Mouse (Mus musculus) inflammation-experienced regulatory T-cells, adult 6 months (primary cell): ENCODE data around the gene Nutm2. TPM values are rescaled to one million over a fixed set of nuclear protein-coding genes. Genes with fewer than 3 reads are reported as not detected.
"Not testable (repeated sequence)": the region's sequence is repeated elsewhere in the genome, so short reads cannot be mapped to it uniquely, and the experiment has no call there.

Experiments used
- ATAC-seq: one replicate; pipeline ENCODE4 v1.8.0; 2017
- polyA plus RNA-seq, 3 experiments: library from polyadenylated mRNA; unstranded; fragments of 100-300 nt; shearing (Covaris generic); gene quantifications; one replicate each; pipeline ENCODE4 v1.2.1; 2017

Nutm2 gene
- not detected for polyA plus RNA-seq

DNA sequence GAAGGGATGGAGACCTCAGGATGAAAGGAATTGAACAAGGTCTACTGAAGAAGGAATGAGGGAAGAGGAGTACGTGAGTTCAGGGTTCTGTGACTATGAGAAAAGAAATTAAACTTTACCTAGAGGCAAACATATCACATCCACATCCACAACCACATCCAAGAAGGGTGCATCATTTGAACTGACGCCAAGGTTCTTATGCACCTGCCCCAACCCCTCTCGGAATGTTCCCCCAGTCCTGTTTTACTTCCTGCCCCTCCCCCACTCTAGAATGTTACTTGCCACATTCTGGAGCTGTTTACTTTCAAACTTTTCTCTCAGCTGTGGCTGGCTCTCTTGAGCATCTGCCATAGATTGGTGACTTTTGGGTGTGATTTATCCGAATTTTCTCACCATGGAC lies at the start of gene Nutm2:
TSS of gene Nutm2 (plus strand) at position 301 of the 400 bp plus-strand sequence.
- no peak for ATAC-seq

DNA sequence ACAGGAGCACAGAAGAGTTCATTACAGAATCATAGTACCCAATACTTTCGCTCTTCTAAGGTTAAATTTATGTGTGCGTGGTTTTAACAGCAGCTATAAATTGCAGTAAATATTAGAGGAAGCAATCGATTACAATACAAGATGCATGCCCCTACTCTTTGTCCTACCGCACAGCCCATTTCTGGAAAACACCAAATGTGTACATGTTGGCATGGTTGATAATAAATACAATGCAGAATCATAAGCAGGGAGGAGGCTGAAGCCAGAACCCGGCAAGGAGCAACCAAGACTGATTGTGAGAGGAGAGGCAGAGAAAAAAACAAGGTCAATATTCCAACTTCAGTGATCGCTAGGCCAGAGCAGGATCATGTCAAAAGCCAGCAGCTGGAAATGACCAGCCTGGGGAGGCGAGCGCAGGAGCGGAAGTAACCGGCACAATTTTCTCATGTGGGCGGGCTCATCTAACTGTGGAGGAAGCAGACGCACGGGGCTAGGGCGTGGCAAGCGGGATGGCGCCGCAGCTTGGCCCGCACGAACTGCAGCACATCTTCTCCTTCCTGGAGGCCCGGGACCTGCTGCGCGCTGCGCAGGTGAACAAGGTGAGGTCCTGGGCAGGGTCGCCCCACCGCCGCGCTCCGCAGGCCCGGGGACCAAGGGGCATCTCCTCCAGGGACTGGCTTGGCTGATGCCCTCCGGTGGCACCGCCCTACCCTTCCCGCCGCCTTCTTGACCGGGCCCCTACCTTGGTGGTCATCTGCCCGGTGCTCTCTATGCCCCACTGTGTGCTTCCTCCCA lies 49.5 kb upstream of the Nutm2 start, which contains the start of gene Fbxw17:
TSS of gene Fbxw17 (plus strand) at position 476 of the 795 bp plus-strand sequence.
- peak; percentile 94 for ATAC-seq

DNA sequence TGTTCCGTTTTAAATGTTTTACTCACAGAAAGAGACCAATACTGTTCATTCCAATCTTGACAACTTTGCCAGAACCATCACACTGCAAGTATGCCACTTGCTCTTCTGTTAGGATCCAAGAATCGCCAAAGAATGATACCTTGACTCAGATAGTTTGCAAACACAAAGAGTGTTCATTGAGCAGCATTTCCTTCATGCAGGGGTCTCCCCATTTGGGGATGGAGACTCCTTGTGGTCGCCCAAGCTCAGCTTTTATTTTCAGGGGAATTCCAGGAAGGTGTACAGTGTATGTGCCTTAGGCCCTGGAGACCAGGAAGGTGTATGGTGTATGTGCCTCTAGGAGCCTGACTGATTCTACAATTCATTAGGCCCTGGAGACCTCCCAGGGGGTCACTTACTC lies 48.7 kb upstream of the Nutm2 start:
- no peak for ATAC-seq

DNA sequence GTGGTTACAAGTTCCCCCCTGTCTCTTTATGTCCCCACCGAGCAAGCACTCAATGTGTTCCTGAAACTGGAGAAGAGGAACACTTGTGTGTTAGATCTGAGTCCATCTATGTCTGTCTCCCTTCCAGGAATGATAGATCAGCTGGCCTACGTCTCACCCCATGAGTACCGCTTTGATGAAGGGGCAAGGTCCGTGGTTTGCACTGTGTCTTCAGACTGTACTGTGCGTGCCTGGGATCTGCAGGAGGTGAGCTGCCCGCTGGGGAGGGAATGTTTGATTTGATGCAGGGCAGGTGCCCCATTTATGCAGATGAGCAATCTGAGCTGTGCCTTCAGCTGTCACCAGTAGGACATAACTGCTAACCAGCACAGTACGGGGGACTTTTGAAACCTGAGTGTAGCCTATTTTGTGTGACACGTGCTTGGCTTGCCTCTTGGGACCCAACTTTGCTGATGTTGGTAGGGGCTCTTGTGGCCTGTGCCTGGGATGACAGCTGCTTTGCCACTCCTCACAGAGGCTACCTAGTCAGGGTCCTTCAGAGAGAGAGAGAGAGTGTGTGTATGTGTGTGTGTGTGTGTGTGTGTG lies 43.4 kb upstream of the Nutm2 start:
- ATAC-seq = no peak

DNA sequence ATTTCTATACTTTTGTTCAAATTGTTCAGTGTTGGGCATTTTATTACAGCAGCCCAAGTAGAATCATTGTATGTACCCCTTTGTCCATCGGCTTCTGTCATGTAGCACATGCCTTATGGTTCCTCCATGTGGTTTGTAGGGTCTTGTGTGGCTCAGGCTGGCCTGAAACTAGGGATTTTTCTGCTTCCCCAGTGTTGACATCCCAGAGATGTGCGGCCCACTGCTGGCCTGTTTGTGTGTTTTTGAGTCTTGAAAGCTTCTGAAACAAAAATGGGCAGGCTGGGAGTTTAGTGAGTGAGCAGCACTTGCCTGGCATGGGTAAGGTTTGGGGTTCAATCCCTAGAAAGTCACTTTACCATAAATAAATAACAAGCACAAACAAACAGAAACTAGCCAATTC lies 42.6 kb upstream of the Nutm2 start:
- no peak for ATAC-seq

DNA sequence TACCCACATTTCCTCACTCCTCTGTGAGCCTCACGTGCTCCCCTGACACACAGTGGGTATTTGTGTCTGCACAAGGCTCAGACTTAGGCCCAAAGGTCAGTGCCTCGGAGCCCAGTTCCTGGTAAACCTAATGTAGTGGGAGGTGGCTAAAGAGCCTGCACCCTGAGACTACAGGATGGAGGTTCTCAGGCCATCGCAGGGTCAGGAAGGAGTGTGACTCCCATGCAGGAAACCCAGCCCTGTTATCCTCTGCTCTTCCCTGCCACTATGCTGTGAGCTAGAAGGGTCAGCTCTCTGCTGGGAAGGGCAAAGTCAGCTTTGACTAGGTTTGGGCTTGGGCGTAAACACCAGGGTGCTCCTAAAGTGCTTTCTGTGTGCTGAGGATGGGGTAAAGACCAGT lies 40.4 kb upstream of the Nutm2 start:
- no peak for ATAC-seq

DNA sequence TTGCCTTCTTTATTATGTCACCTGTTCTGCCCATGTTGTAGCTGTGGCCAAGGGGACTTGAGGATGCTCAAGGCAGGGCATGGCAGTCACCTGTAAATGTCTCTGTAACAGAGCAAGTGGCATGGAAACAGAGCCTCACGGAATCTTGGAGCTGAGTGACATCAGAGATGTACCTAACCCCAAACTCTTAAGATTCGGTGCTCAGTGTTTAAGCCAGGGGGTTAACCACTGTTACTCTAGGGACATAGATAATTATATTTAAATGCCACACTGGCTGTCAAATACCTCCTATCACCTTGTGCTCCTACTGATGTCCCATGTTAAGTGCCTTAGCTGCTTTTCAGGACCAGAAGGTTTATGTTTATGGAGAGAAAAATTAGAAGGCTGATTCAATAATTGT lies 23.3 kb upstream of the Nutm2 start, which contains the start of gene Gm47429:
TSS of gene Gm47429 (minus strand) at position 101 of the 400 bp plus-strand sequence.
- no peak for ATAC-seq

DNA sequence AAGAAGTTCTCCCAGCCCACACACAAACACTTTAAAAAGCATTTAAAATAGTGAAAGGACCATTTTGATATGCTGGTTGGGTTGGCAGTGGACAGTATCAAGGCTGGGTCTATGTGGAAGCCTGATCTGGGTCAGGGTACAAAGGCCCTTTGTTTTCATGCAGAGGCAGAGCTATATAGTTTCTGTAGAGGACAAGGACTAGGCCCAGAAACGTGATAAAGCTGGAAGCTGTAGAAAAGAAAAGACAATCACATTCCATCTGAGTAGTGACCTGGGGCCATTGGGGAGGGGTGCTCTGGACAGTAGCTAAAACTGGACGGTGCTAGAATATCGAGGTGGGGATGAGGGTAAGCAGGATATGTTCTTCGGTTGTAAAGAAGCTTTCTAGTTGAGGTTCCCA lies 21.8 kb upstream of the Nutm2 start:
- no peak for ATAC-seq

DNA sequence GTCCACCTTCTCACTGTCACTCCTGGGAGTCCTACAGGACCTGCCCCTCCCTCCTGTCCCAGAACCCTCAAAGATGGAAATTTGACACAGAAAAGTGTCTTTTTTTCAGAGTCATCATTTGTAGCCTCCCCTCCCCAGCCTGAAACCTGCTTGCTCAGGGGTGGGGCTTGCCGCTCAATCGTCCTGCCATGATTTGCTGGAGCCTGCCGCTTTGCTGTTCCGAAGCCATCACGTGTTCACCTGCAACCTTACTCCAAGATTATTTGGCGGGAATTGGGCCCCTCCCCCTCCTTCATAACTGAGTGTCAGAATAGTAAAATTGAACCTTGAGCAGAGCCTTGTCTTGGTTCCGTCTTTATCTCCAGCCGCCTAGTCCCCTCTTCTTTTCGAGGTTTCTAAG lies 14.8 kb upstream of the Nutm2 start:
- ATAC-seq = not testable (repeated sequence)

DNA sequence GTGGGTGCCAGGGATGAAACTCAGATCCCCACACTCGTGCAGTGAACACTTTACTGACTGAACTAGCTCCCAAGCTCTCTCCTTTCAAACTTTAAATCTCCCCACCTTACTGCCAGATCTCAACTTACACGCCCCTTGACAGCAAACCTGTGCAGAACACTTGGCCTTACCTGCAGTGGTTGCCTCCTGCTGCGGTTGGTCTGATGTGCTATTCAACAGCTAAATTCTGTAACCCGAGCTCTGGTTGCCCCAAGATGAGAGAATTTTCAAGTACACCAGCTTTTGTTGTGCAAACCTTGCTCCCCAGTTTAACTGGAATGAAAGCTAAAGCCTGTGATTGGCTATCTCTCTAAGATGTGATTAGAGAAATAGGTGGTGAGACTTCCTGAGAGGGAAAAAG lies 13.7 kb upstream of the Nutm2 start:
- ATAC-seq = no peak

DNA sequence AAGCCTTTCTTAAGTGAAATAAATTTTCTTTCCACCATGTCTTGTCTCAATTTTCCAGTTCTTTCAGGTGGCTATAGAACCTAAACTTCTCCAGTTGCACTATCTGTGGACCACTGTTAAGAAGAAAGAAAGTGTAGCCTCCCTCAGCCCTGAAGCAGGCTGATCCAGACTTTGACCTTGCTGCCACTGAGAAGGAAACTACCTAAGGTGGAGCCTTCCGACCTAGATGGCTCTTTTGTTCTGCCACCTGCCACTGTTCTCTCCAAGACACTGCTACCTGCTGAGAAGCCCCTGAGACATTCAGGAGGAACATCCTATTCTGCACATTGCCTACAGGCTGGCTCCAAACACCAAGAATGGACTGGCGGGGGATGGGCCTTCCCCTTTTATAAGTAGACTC lies 6.7 kb upstream of the Nutm2 start:
- ATAC-seq = not testable (repeated sequence)

DNA sequence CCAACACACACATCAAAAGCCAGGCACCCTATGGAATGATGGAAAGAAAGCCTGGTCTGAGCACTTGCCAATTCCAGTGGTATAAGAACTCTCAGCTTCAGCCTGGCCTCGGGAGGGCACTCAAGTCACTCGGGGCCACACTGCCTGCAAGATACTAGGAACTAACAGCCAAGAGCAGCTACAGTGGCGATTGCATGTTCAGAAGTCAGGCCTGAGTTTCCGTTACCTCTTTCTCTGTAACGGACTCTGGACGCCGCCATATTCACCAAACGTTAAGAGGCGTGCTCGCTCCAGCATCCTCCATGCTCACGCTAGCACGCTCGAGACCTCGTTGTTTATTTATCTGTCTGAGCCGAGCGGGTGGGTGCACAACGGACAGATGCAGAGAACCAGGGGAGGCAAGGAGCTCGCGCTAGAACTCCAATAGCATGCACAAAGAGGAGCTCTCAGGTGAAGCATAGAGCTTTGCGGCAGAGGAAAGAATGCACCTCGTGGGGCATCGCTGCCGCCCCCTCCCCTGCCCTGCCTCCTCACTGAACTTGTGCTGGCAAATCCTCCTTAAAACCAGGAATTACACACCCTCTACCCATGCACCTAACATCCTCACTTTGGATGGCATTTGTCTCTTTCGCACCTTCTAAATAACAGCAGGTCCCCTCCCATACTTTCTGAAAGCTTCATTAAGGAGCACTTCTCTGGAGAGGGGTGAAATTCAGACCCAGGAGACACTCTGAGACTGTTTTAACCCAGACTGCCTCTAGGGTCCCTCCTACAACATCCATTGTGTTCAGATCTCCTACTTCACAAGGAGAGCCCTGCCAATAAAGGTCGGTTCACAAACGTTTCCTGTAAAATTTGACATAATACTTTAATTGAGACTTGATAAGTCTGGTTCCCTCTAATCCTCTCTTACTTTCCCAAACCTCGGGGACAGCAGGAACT lies 2.2 kb upstream of the Nutm2 start:
- ATAC-seq = no peak

DNA sequence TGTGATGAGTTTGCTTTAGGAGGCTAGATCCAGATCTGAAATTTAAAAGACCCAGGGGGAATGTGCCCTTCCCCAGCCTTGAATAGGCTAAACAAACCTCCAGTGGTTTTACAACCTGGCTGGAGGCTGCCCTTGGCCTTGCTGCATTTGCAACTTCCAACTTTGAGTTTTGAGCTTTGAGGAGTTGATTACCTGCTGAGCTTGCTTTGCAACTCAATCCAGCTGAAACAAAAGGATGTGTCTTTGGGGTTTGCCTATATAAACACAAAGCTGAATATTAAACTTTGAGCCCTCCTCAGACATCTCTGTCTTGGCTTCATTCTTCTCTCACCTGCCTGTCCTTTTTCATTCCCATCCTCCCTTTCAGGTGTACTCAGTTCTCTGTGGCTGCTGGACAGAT lies 21.4 kb downstream of the Nutm2 start:
- not testable (repeated sequence) for ATAC-seq

DNA sequence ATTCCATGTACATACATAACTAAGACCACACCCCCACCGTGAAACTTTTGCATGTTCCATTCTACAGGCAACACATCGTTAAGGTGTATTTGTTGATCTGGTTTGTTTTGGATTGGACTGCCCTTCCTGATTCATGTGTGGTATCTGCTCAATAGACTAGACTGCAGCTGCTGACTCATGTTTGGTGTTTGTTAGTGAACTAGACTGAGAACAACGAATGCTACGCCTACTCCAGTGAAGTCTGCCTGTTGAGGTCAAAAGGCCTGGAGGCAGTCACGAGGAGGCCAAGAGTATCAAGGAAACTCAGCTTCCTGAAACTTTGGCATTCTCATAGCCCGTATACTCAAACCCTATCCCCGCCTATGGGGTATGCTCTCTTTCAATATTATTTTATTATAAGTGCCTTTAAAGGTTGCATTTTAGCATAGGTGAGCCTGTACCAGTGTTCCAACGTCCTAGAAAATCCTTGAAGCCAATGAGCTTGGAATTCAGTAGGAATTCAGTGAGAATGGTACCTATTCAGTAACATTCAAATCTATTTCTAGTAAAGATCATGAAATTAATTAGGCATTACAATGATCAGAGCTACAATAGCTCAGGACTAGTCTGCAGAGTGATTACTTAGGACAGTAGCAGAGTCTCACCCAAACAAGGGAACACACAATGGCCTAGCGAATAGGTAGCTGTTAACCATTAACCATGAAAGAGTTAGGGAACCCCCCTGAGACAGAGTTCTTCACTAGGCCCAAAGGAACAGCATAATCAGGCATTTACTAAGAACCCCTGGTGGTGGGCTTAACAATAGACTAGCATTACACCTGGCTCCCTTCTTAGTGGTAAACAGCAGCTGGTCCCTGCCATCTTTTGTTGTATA lies 43.6 kb downstream of the Nutm2 start:
- ATAC-seq = not testable (repeated sequence)

Other genes starting within 250 kb of the Nutm2 start
- not detected for gene Gm906, start 217.0 kb upstream of the Nutm2 start, polyA plus RNA-seq
- gene Fbxw17, start 49.4 kb upstream of the Nutm2 start, polyA plus RNA-seq = 10 to 100 TPM; 34.1 to 46.1 (median 41.4) TPM
- gene Gm47429, start 23.4 kb upstream of the Nutm2 start, polyA plus RNA-seq = not detected
- not detected for gene Gm904, start 175.9 kb downstream of the Nutm2 start, polyA plus RNA-seq
- gene Gm8765, start 231.0 kb downstream of the Nutm2 start, polyA plus RNA-seq = not detected